Mouse (Mus musculus): ENCODE results near the gene Abr. TPM values are rescaled to one million over a fixed set of nuclear protein-coding genes. Genes with fewer than 3 reads are reported as not detected.

Abr gene
- polyA plus RNA-seq, 1 experiment from 2014 or later = 39.2 TPM

DNA sequence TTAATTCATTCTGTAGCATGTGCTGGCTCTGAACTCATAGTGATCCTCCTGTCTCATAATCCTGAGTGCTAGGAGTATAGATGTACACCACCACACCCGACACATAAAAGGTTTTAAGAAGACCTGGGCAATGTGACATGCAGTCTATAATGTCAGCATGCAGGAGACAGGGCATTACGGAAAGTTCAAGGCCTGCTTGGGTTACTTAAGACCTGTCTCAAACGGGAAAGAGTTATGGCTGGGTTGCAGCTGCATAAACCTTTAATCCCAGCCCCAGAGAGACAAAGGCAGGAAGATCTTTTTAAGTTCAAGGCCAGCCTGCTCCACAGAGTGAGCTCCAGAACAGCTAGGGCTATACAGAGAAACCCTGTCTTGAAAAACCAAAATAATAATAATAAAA lies 105.2 kb downstream of the Abr start:
- no peak overlapping the region for H3K4me2 ChIP-seq
- no peak for ATAC-seq (ENCODE audit: insufficient read depth)
- peaks cover 5% of the 10 kb centered on the region; the same call in 1 of the 2 replicates for H3K4me1 ChIP-seq (ENCODE audit: insufficient read depth)
- H3K4me3 ChIP-seq (ENCODE audit: low read depth, low read length) = no peak overlapping the region
- H3K9ac ChIP-seq = no peak overlapping the region
- H3K27ac ChIP-seq (ENCODE audit: low read depth) = no peak overlapping the region
- DNase-seq = no peak
- H3K36me3 ChIP-seq (ENCODE audit: insufficient read depth) = no peaks in the 10 kb centered on the region
- no peak for TF ChIP-seq CTCF (IDR thresholded peaks at IDR 0.05; ENCODE audit: low read depth)
- no peaks in the 10 kb centered on the region for H3K27me3 ChIP-seq (ENCODE audit: insufficient read depth, low read length)
- 46% methylated on average over 3 of the region's 3 CpGs for WGBS
- no peaks in the 10 kb centered on the region for H3K9me3 ChIP-seq (ENCODE audit: low read depth, low read length)

GRCm38 (mm10) chr11:76515123-76515522 lies 107.0 kb downstream of the Abr start:
- Histone ChIP-seq H3K4me2 (no peak overlapping the region), H3K9ac (no peak overlapping the region), H3K9me3 (ENCODE audit: low read depth, low read length) (no peaks in the 10 kb centered on the region), H3K27ac (ENCODE audit: low read depth) (no peak overlapping the region), H3K36me3 (ENCODE audit: insufficient read depth) (no peaks in the 10 kb centered on the region), H3K4me3 (ENCODE audit: low read depth, low read length) (no peak overlapping the region), H3K27me3 (ENCODE audit: insufficient read depth, low read length) (no peaks in the 10 kb centered on the region), H3K4me1 (ENCODE audit: insufficient read depth) (peaks cover 5% of the 10 kb centered on the region; the same call in 1 of the 2 replicates)
- 35% methylated on average over 11 of the region's 11 CpGs for WGBS
- DNase-seq (peak; percentile 67), ATAC-seq (ENCODE audit: insufficient read depth) (peak; percentile 65; the same call in 1 of the 2 replicates)
- TF ChIP-seq CTCF (IDR thresholded peaks at IDR 0.05; ENCODE audit: low read depth) = no peak

- Histone ChIP-seq H3K4me3 (ENCODE audit: low read depth, low read length) (no peak overlapping the region), H3K4me2 (no peak overlapping the region), H3K27ac (ENCODE audit: low read depth) (no peak overlapping the region), H3K4me1 (ENCODE audit: insufficient read depth) (peaks cover 5% of the 10 kb centered on the region; the same call in 1 of the 2 replicates), H3K9ac (no peak overlapping the region), H3K9me3 (ENCODE audit: low read depth, low read length) (no peaks in the 10 kb centered on the region), H3K27me3 (ENCODE audit: insufficient read depth, low read length) (no peaks in the 10 kb centered on the region), H3K36me3 (ENCODE audit: insufficient read depth) (no peaks in the 10 kb centered on the region)
- WGBS = 50% methylated on average over 4 of the region's 4 CpGs
- ATAC-seq (ENCODE audit: insufficient read depth) (no peak), DNase-seq (no peak)
- peak; percentile 48 for TF ChIP-seq CTCF (IDR thresholded peaks at IDR 0.05; ENCODE audit: low read depth)
Measured at GRCm38 (mm10) chr11:76510977-76511376, 111.1 kb downstream of the Abr start.

DNA sequence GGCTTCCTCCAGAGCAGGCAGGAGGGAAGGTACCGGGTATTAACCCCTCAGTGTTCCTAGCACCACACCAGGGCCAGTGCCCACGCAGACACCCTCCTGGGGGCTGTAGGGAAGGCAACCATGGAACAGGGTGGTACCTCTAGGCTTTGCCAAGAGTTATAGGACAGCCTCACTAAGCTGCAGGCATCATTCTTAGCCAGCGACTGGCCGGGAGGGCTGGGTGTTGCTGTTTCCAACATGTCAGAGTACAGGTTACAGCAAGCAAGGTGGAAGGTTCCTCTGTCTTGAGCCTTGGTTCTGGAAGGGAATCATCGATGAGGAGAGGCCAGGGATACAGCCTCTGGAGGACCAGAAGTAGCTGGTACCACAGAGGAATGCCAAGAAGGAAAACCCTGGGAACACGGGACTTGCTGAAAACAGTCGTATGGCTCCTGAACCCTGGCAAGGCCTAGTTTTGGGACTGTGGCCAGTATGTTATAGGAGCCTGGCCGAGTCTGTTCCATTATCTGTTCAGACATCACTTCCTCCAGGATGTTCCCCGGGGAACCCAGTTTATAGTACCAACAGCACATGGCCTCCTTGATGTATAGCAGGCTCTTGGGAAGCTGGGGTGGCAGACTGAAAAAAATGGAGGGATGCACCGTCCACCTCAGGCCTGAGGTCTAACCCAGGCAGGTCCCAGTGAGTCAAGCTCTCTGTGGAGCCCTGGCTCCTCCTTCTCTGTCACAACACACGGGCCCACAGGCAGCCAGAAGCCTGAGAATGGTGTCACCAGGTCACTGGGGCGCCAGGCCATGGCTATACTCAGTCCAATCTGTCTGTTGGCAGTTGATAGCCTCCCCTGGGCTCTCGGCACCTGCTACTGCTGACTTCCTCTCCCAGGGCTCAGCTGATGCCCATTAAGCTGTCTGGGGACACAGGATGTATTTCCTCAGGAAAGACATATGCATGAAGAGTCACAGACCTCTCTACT lies 112.1 kb downstream of the Abr start:
- no peak for TF ChIP-seq CTCF (IDR thresholded peaks at IDR 0.05; ENCODE audit: low read depth)
- DNase-seq (no peak), ATAC-seq (ENCODE audit: insufficient read depth) (no peak)
- no peak overlapping the region for H3K4me3 ChIP-seq (ENCODE audit: low read depth, low read length)
- WGBS = 72% methylated on average over 13 of the region's 13 CpGs
- no peak overlapping the region for H3K9ac ChIP-seq
- H3K36me3 ChIP-seq (ENCODE audit: insufficient read depth) = no peaks in the 10 kb centered on the region
- no peaks in the 10 kb centered on the region for H3K27me3 ChIP-seq (ENCODE audit: insufficient read depth, low read length)
- H3K9me3 ChIP-seq (ENCODE audit: low read depth, low read length) = no peaks in the 10 kb centered on the region
- no peak overlapping the region for H3K4me2 ChIP-seq
- H3K4me1 ChIP-seq (ENCODE audit: insufficient read depth) = peaks cover 4% of the 10 kb centered on the region; the same call in 1 of the 2 replicates
- H3K27ac ChIP-seq (ENCODE audit: low read depth) = no peak overlapping the region

DNA sequence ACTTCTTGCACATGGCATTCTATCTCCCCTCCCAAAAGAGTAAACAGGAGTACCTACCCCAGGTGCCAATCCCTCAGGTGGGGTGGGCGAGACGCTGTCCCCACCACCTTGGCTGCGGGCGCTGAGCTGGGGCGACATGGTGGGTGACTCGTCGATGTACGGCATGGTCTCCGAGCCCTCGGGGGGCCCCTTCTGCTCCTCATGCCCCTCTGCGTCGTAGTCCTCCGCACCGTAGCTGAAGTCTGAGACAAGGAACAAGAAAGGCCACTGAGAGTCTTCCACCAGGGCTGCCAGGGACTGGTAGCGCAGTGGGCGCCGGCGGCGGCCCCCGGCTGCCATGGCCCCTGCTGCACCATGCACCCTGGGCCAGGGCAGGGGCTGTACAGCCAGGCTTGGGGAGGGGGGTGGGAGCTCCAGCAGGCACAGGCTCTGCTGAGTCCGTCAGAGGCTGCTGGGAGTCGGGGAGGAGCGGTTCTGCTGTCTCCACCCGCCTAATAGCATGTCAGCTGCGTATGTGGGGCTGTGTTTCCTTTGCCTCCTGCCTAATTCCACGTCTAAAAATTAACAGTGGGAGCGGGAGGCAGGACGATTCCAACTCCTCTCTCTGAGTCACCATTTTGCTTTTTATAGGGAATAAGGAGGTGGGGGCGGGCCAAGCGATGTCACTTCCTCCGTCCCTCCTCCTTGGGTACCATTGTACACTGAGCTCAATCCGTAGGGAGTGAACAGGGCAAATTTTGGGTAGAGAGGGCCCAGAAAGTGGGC lies 113.1 kb downstream of the Abr start:
- Histone ChIP-seq H3K9ac (no peak overlapping the region), H3K27ac (ENCODE audit: low read depth) (no peak overlapping the region), H3K9me3 (ENCODE audit: low read depth, low read length) (no peaks in the 10 kb centered on the region), H3K4me1 (ENCODE audit: insufficient read depth) (no peaks in the 10 kb centered on the region), H3K4me3 (ENCODE audit: low read depth, low read length) (no peak overlapping the region), H3K4me2 (no peak overlapping the region), H3K27me3 (ENCODE audit: insufficient read depth, low read length) (no peaks in the 10 kb centered on the region), H3K36me3 (ENCODE audit: insufficient read depth) (no peaks in the 10 kb centered on the region)
- no peak for DNase-seq
- 86% methylated on average over 32 of the region's 32 CpGs for WGBS
- TF ChIP-seq CTCF (IDR thresholded peaks at IDR 0.05; ENCODE audit: low read depth) = no peak
- no peak for ATAC-seq (ENCODE audit: insufficient read depth)

GRCm38 (mm10) chr11:76508125-76508524 lies 114.0 kb downstream of the Abr start:
- H3K4me3 ChIP-seq (ENCODE audit: low read depth, low read length) = no peak overlapping the region
- H3K36me3 ChIP-seq (ENCODE audit: insufficient read depth) = no peaks in the 10 kb centered on the region
- H3K27ac ChIP-seq (ENCODE audit: low read depth) = no peak overlapping the region
- H3K9ac ChIP-seq = no peak overlapping the region; the same call in 1 of the 2 replicates
- no peaks in the 10 kb centered on the region for H3K27me3 ChIP-seq (ENCODE audit: insufficient read depth, low read length)
- no peak for TF ChIP-seq CTCF (IDR thresholded peaks at IDR 0.05; ENCODE audit: low read depth)
- no peak for DNase-seq
- H3K4me2 ChIP-seq = no peak overlapping the region
- ATAC-seq (ENCODE audit: insufficient read depth) = no peak
- 90% methylated on average over 4 of the region's 4 CpGs for WGBS
- no peaks in the 10 kb centered on the region for H3K4me1 ChIP-seq (ENCODE audit: insufficient read depth)
- H3K9me3 ChIP-seq (ENCODE audit: low read depth, low read length) = no peaks in the 10 kb centered on the region

Measured in lung, embryonic 14.5 days (tissue).